Mouse (Mus musculus) hindlimb bud, embryonic 11.5 days (tissue): ENCODE data around the gene Zfp992.
"Not testable (repeated sequence)": the region's sequence is repeated elsewhere in the genome, so short reads cannot be mapped to it uniquely, and the experiment has no call there.

Source experiments
- DNase-seq: peaks from one replicate; pipeline ENCODE4 v3.0.0-alpha.2; 2012; ENCODE audit warnings: low read depth, low spot score; ENCODE audit errors: extremely low spot score

Zfp992 gene

DNA sequence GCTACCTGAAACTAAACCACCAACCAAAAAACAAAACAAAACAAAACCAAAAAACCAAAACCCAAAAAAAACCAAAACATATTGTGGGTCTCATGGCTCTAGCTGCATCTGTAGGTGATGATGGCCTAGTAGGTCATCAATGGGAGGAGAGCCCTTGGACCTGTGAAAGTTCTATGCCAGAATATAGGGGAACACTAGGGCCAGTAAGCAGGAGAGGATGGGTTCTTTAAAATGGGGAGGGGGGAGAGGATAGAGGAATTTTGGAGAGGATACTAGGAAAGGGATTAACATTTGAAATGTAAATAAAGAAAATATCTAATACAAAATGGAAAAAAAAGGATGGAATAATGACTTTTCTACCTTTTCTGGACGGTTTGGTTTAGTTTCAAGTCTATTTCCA is 67.7 kb downstream of the Zfp992 start:
- no peak for DNase-seq

DNA sequence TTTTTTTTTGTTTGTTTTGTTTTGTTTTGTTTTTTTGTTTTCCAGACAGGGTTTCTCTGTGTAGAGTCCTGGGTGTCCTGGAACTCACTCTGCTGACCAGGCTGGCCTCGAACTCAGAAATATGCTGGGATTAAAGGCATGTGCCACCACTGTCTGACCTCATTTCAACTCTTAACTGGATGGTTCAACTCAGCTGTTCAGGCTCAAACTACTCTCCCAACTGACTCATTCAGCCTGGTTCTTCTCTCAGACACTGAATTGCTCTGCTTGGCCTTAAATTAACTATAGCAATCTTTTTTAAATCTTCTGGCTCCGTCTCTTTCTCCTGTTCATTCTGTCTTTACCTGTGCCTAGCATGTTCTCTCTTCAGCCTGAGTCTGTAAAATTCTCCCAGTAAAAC is 68.3 kb downstream of the Zfp992 start:
- not testable (repeated sequence) for DNase-seq
